Mouse (Mus musculus): ENCODE data around the gene Iqsec2. TPM values are rescaled to one million over a fixed set of nuclear protein-coding genes. Genes with fewer than 3 reads are reported as not detected.

Iqsec2 gene
- total RNA-seq, 2 experiments from 2014 or later = 61.7 to 73.2 TPM

GRCm38 (mm10) chrX:152234125-152234524, 90.1 kb downstream of the Iqsec2 start:
- no peak for DNase-seq
- intact Hi-C loops (cut with DNase I) = no loop called here

GRCm38 (mm10) chrX:152235758-152236157, 91.7 kb downstream of the Iqsec2 start:
- intact Hi-C loops (cut with DNase I) = no loop called here
- DNase-seq = no peak

- intact Hi-C loops (cut with DNase I) = loop anchor here (5.0 kb wide), 1 partner anchor 109 kb away; no protein-coding TSS in a partner anchor
- peak in 1 of 2 experiments; percentile 21 for DNase-seq
These were observed 99.1 kb downstream of the Iqsec2 start for GRCm38 (mm10) chrX:152243140-152243539.

GRCm38 (mm10) chrX:152244492-152245189, 100.6 kb downstream of the Iqsec2 start:
- no peak for DNase-seq
- intact Hi-C loops (cut with DNase I) = loop anchor here (5.0 kb wide), 1 partner anchor 108 kb away; no protein-coding TSS in a partner anchor

- no peak for DNase-seq
- intact Hi-C loops (cut with DNase I) = no loop called here
These were observed 127.1 kb downstream of the Iqsec2 start for GRCm38 (mm10) chrX:152271189-152271588.

Other genes starting within 250 kb of the Iqsec2 start
- gene Hsd17b10, start 142.4 kb upstream of the Iqsec2 start, total RNA-seq (2021) = 100 to 1,000 TPM; 163 to 184 TPM
- gene Ribc1, start 128.0 kb upstream of the Iqsec2 start, total RNA-seq (2021) = under 1 TPM; 0.37 to 0.43 TPM
- 10 to 100 TPM; 30.2 to 33.1 TPM for gene Smc1a, start 127.8 kb upstream of the Iqsec2 start, total RNA-seq (2021)
- gene Kdm5c, start 88.8 kb downstream of the Iqsec2 start, total RNA-seq (2021) = 10 to 100 TPM; 41.4 to 61.8 TPM
- gene Kantr, start 183.2 kb downstream of the Iqsec2 start, total RNA-seq (2021) = 1 to 10 TPM; 3.2 to 3.8 TPM
- 10 to 100 TPM; 11.6 to 12.5 TPM for gene Tspyl2, start 198.2 kb downstream of the Iqsec2 start, total RNA-seq (2021)
- gene Gpr173, start 224.4 kb downstream of the Iqsec2 start, total RNA-seq (2021) = 1 to 10 TPM; 1.7 to 2.4 TPM

Data from heart, postnatal 14 days (tissue).